Mouse (Mus musculus) C2C12 (cell line): ENCODE results near the gene Opn3.

ENCODE experiments used
- CTCF ChIP-seq: IDR thresholded peaks from one replicate; pipeline ENCODE4 v1.5.1; 2011; ENCODE audit not compliant: control insufficient read depth, insufficient read depth, insufficient read length
- MYOD1 ChIP-seq: IDR thresholded peaks from one replicate; pipeline ENCODE4 v1.6.1; 2011; ENCODE audit warnings: low read depth; ENCODE audit not compliant: control insufficient read depth, insufficient read length
- MYOG ChIP-seq: IDR thresholded peaks from one replicate; pipeline ENCODE4 v1.6.1; 2011; ENCODE audit not compliant: control insufficient read depth, insufficient read length; ENCODE audit errors: extremely low read depth
- USF1 ChIP-seq: IDR thresholded peaks from one replicate; pipeline ENCODE4 v1.6.1; 2011; ENCODE audit warnings: low read depth, mild to moderate bottlenecking, control low read depth, moderate library complexity

DNA sequence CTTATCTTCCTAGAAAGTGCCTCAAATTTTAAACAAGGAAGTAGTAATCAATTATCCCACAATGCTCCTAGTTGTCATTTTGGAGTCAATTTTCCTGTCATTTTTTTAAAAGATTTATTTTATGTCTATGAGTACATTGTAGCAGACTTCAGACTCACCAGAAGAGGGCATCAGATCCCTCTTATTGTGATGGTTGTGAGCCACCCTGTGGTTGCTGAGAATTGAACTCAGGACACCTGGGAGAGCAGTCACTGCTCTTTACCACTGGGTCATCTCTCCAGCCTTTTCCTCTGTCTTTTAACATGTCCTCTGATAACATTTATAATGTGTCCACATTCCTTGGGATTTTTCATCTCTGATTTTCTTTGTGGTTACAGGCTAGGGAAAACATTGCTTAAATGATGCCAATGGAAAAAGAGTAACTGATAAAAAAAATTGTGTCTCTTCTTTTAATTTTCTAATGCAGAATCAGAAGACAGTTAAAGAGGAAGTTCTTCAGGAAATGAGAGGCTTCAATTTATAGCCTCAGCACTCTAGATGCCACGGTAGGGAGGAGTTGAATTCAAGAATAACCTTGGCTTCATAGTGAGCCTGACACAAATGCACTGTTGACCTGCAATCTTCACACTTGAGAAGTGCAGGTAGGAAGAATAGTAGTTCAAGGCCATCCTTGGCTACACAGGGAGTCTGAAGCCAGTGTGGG is 66.4 kb downstream of the Opn3 start:
- TF ChIP-seq CTCF (no peak), MYOG (no peak), USF1 (no peak), MYOD1 (no peak)
